Mouse (Mus musculus) gastrocnemius, postnatal 10 days (tissue): Measurements from ENCODE around the gene Ccdc146. TPM values are rescaled to one million over a fixed set of nuclear protein-coding genes. Genes with fewer than 3 reads are reported as not detected.

Experiments used
- DNase-seq: peaks from one replicate; pipeline ENCODE4 v3.0.0; 2021; ENCODE audit warnings: mixed read lengths
- long read RNA-seq, 2 experiments: library from polyadenylated mRNA; stranded (forward); transcript quantifications; one replicate each; pipeline ENCODE4 v2.0.0; 2021
- total RNA-seq, 2 experiments: library from RNA; stranded (reverse); gene quantifications; 2 replicates each; pipeline ENCODE4 v1.2.3; 2021

Ccdc146 gene
- 1 to 10 TPM in 1 of 2 experiments, under 1 TPM in 1; 0.75 to 1.3 TPM for total RNA-seq
- long read RNA-seq, experiment 1, partial matches to known transcripts: 2 of 3 reads
- long read RNA-seq, experiment 1, other reads (novel, unspliced or antisense): 0 of 3 reads
- long read RNA-seq, experiment 2: 0 reads

GRCm38 (mm10) chr5:21424614-21425602 is at the start of gene Ccdc146, which contains the start of gene Fam185a:
Ccdc146 (minus strand) TSS chr5:21424677.
Fam185a (plus strand) TSS chr5:21424958.
- peak; percentile 80 for DNase-seq

- DNase-seq: no peak
Measured at GRCm38 (mm10) chr5:21468100-21468499, 43.6 kb upstream of the Ccdc146 start.

- no peak for DNase-seq
Measured at GRCm38 (mm10) chr5:21467387-21467786, 42.9 kb upstream of the Ccdc146 start.

- DNase-seq: peak; percentile 46
Measured at GRCm38 (mm10) chr5:21440833-21441530, 16.5 kb upstream of the Ccdc146 start.

- no peak for DNase-seq
Measured at GRCm38 (mm10) chr5:21439446-21440110, 15.1 kb upstream of the Ccdc146 start.

GRCm38 (mm10) chr5:21438428-21438827 is 14.0 kb upstream of the Ccdc146 start:
- no peak for DNase-seq

- no peak for DNase-seq
Measured at GRCm38 (mm10) chr5:21436471-21436975, 12.0 kb upstream of the Ccdc146 start.

- no peak for DNase-seq
Measured at GRCm38 (mm10) chr5:21434148-21434929, 9.9 kb upstream of the Ccdc146 start.

- DNase-seq: no peak
Measured at GRCm38 (mm10) chr5:21426666-21427065, 2.2 kb upstream of the Ccdc146 start.

GRCm38 (mm10) chr5:21420609-21421008 is 3.9 kb downstream of the Ccdc146 start:
- no peak for DNase-seq

- DNase-seq: no peak
Measured at GRCm38 (mm10) chr5:21418613-21419012, 5.9 kb downstream of the Ccdc146 start.

- no peak for DNase-seq
Measured at GRCm38 (mm10) chr5:21414116-21414820, 10.2 kb downstream of the Ccdc146 start.

GRCm38 (mm10) chr5:21413322-21413721 is 11.2 kb downstream of the Ccdc146 start:
- no peak for DNase-seq

- DNase-seq: no peak
Measured at GRCm38 (mm10) chr5:21412056-21412455, 12.4 kb downstream of the Ccdc146 start.

- no peak for DNase-seq
Measured at GRCm38 (mm10) chr5:21411261-21411666, 13.2 kb downstream of the Ccdc146 start.

GRCm38 (mm10) chr5:21395205-21395840 is 29.2 kb downstream of the Ccdc146 start:
- DNase-seq: no peak

GRCm38 (mm10) chr5:21394562-21394961 is 29.9 kb downstream of the Ccdc146 start:
- DNase-seq: no peak

- no peak for DNase-seq
Measured at GRCm38 (mm10) chr5:21391616-21392384, 32.7 kb downstream of the Ccdc146 start.

- no peak for DNase-seq
Measured at GRCm38 (mm10) chr5:21388855-21389254, 35.6 kb downstream of the Ccdc146 start.
